Mouse (Mus musculus): ENCODE data around the gene Smg7.
"Not testable (repeated sequence)": the region's sequence is repeated elsewhere in the genome, so short reads cannot be mapped to it uniquely, and the experiment has no call there.

Gene Smg7

GRCm38 (mm10) chr1:152901765-152902664 lies at the start of gene Smg7:
Gene Smg7 (minus strand): TSS chr1:152902646.
- peak; percentile 32 for DNase-seq (ENCODE audit: low read depth, low spot score)

- no peak for DNase-seq (ENCODE audit: low read depth, low spot score)
These were observed 40.5 kb upstream of the Smg7 start for GRCm38 (mm10) chr1:152942977-152943376.

GRCm38 (mm10) chr1:152936365-152936764 lies 33.9 kb upstream of the Smg7 start:
- no peak for DNase-seq (ENCODE audit: low read depth, low spot score)

GRCm38 (mm10) chr1:152935476-152935875 lies 33.0 kb upstream of the Smg7 start:
- no peak for DNase-seq (ENCODE audit: low read depth, low spot score)

GRCm38 (mm10) chr1:152933962-152934361 lies 31.5 kb upstream of the Smg7 start:
- DNase-seq (ENCODE audit: low read depth, low spot score): no peak

GRCm38 (mm10) chr1:152921786-152922185 lies 19.3 kb upstream of the Smg7 start:
- no peak for DNase-seq (ENCODE audit: low read depth, low spot score)

- no peak for DNase-seq (ENCODE audit: low read depth, low spot score)
These were observed 15.2 kb upstream of the Smg7 start for GRCm38 (mm10) chr1:152917626-152918025.

GRCm38 (mm10) chr1:152916936-152917335 lies 14.5 kb upstream of the Smg7 start:
- DNase-seq (ENCODE audit: low read depth, low spot score): no peak

GRCm38 (mm10) chr1:152915766-152916165 lies 13.3 kb upstream of the Smg7 start:
- DNase-seq (ENCODE audit: low read depth, low spot score): no peak

GRCm38 (mm10) chr1:152913483-152914460 lies 11.3 kb upstream of the Smg7 start:
- no peak for DNase-seq (ENCODE audit: low read depth, low spot score)

- peak; percentile 60 for DNase-seq (ENCODE audit: low read depth, low spot score)
These were observed 2.0 kb upstream of the Smg7 start for GRCm38 (mm10) chr1:152904469-152904868.

GRCm38 (mm10) chr1:152903591-152904135 lies 1.2 kb upstream of the Smg7 start:
- peak; percentile 12 for DNase-seq (ENCODE audit: low read depth, low spot score)

GRCm38 (mm10) chr1:152902665-152903516 lies 445 bp upstream of the Smg7 start:
- peak; percentile 97 for DNase-seq (ENCODE audit: low read depth, low spot score)

- no peak for DNase-seq (ENCODE audit: low read depth, low spot score)
These were observed 1.1 kb downstream of the Smg7 start for GRCm38 (mm10) chr1:152901419-152901764.

GRCm38 (mm10) chr1:152888086-152888485 lies 14.4 kb downstream of the Smg7 start:
- not testable (repeated sequence) for DNase-seq (ENCODE audit: low read depth, low spot score)

GRCm38 (mm10) chr1:152871031-152871430 lies 31.4 kb downstream of the Smg7 start:
- no peak for DNase-seq (ENCODE audit: low read depth, low spot score)

GRCm38 (mm10) chr1:152869901-152870300 lies 32.5 kb downstream of the Smg7 start:
- no peak for DNase-seq (ENCODE audit: low read depth, low spot score)

- no peak for DNase-seq (ENCODE audit: low read depth, low spot score)
These were observed 55.6 kb downstream of the Smg7 start for GRCm38 (mm10) chr1:152846856-152847255.

GRCm38 (mm10) chr1:152845211-152845730 lies 57.2 kb downstream of the Smg7 start:
- no peak for DNase-seq (ENCODE audit: low read depth, low spot score)

- no peak for DNase-seq (ENCODE audit: low read depth, low spot score)
These were observed 57.8 kb downstream of the Smg7 start for GRCm38 (mm10) chr1:152844634-152845033.

- no peak for DNase-seq (ENCODE audit: low read depth, low spot score)
These were observed 61.4 kb downstream of the Smg7 start for GRCm38 (mm10) chr1:152841057-152841456.

Measured in brain, embryonic 18.5 days (tissue).